Mouse (Mus musculus) kidney, embryonic 16.5 days (tissue): ENCODE data around the gene Fkbp3. TPM values are rescaled to one million over a fixed set of nuclear protein-coding genes. Genes with fewer than 3 reads are reported as not detected.
"Not testable (repeated sequence)": the region's sequence is repeated elsewhere in the genome, so short reads cannot be mapped to it uniquely, and the experiment has no call there.

Experiments
- ATAC-seq: fragments of 200-750 bp; cut with Nextera tagmentation; 2 replicates; pipeline ENCODE4 v1.8.0; 2017; ENCODE audit warnings: moderate TSS enrichment; ENCODE audit not compliant: low FRiP score, low TSS enrichment
- H3K27ac ChIP-seq: fragments of 300-500 bp; sonication (generic); 2 replicates; pipeline ENCODE4 v1.5.1; 2014; ENCODE audit warnings: low read length
- H3K27me3 ChIP-seq: fragments of 300-500 bp; sonication (generic); 2 replicates; pipeline ENCODE4 v1.6.1; 2014; ENCODE audit warnings: low read length, control low read depth, mixed read lengths; ENCODE audit not compliant: insufficient read depth
- H3K36me3 ChIP-seq: fragments of 300-500 bp; sonication (generic); 2 replicates; pipeline ENCODE4 v1.6.1; 2014; ENCODE audit warnings: low read length, control low read depth, mixed read lengths; ENCODE audit not compliant: insufficient read depth
- H3K4me1 ChIP-seq: fragments of 300-500 bp; sonication (generic); 2 replicates; pipeline ENCODE4 v1.6.1; 2014; ENCODE audit warnings: low read length, control low read depth, mixed read lengths; ENCODE audit not compliant: insufficient read depth
- H3K4me2 ChIP-seq: fragments of 300-500 bp; sonication (generic); replicated peaks from 2 replicates; pipeline ENCODE4 v1.6.1; 2014; ENCODE audit warnings: low read depth, low read length
- H3K4me3 ChIP-seq: fragments of 300-500 bp; sonication (generic); 2 replicates; pipeline ENCODE4 v1.5.1; 2014; ENCODE audit warnings: mild to moderate bottlenecking, low read length
- H3K9ac ChIP-seq: fragments of 300-500 bp; sonication (generic); replicated peaks from 2 replicates; pipeline ENCODE4 v1.6.1; 2014; ENCODE audit warnings: low read length
- H3K9me3 ChIP-seq: fragments of 300-500 bp; sonication (generic); 2 replicates; pipeline ENCODE4 v1.6.1; 2016; ENCODE audit warnings: low read length, control low read depth
- WGBS: fragments of 180-500 bp; shearing (Covaris S2); extraction: QIAGEN DNeasy Blood & Tissue Kit; methylation state at CpG from one replicate; pipeline ENCODE4 v1.1.7; 2014; 5-methylcytosine and 5-hydroxymethylcytosine counted together
- polyA plus RNA-seq: library from polyadenylated mRNA; unstranded; fragments of >200 nt; fragmentation: Nextera tagmentation; extraction: Ambion mirVana; gene quantifications from 2 replicates; pipeline ENCODE4 v1.2.1, GENCODE M21; 2015

The Fkbp3 gene
- 400 and 420 TPM in 2 replicates for polyA plus RNA-seq

GRCm38 (mm10) chr12:65073611-65074178 is at the start of gene Fkbp3:
Gene Fkbp3 (minus strand): TSS chr12:65074007.
- WGBS, result under 1% methylated on average over 49 of the region's 49 CpGs

GRCm38 (mm10) chr12:65119451-65119850 is 45.6 kb upstream of the Fkbp3 start:
- WGBS, result 92% methylated on average over 5 of the region's 5 CpGs
- Histone ChIP-seq H3K4me3 (no peak overlapping the region), H3K27me3 (no peaks in the 10 kb centered on the region), H3K4me1 (no peaks in the 10 kb centered on the region), H3K4me2 (no peak overlapping the region), H3K9me3 (no peaks in the 10 kb centered on the region), H3K36me3 (peaks cover 39% of the 10 kb centered on the region), H3K9ac (no peak overlapping the region), H3K27ac (no peak overlapping the region)
- no peak for ATAC-seq

More at GRCm38 (mm10) chr12:65073611-65074178, at the start of gene Fkbp3:
- Histone ChIP-seq H3K9ac (peak within 1 kb of the TSS; percentile 80), H3K9me3 (no peaks in the 10 kb centered on the region), H3K4me2 (peak within 1 kb of the TSS; percentile 79), H3K27ac (peak within 1 kb of the TSS; percentile 93), H3K4me3 (peak within 1 kb of the TSS; percentile 62), H3K36me3 (peaks cover 6% of the 10 kb centered on the region), H3K4me1 (peaks cover 29% of the 10 kb centered on the region), H3K27me3 (no peaks in the 10 kb centered on the region)
- ATAC-seq, result peak; percentile 99

- no peaks in the 10 kb centered on the region for H3K9me3 ChIP-seq
- WGBS, result 94% methylated on average over 7 of the region's 7 CpGs
- peaks cover 39% of the 10 kb centered on the region for H3K36me3 ChIP-seq
- no peak overlapping the region for H3K4me3 ChIP-seq
- H3K4me2 ChIP-seq, result no peak overlapping the region
- no peaks in the 10 kb centered on the region for H3K27me3 ChIP-seq
- ATAC-seq, result no peak
- H3K9ac ChIP-seq, result no peak overlapping the region
- no peak overlapping the region for H3K27ac ChIP-seq
- no peaks in the 10 kb centered on the region for H3K4me1 ChIP-seq
Measured at GRCm38 (mm10) chr12:65118968-65119367, 45.2 kb upstream of the Fkbp3 start.

GRCm38 (mm10) chr12:65114978-65115377 is 41.2 kb upstream of the Fkbp3 start:
- not testable (repeated sequence) for H3K4me3 ChIP-seq, H3K27ac ChIP-seq, H3K4me1 ChIP-seq, H3K4me2 ChIP-seq, H3K27me3 ChIP-seq, ATAC-seq, H3K9me3 ChIP-seq, H3K9ac ChIP-seq
- WGBS, result 91% methylated on average over 3 of the region's 3 CpGs
- H3K36me3 ChIP-seq, result peaks cover 23% of the 10 kb centered on the region

- Histone ChIP-seq H3K4me2 (no peak overlapping the region), H3K4me1 (no peaks in the 10 kb centered on the region), H3K4me3 (no peak overlapping the region), H3K9ac (no peak overlapping the region), H3K27ac (no peak overlapping the region), H3K9me3 (no peaks in the 10 kb centered on the region), H3K27me3 (no peaks in the 10 kb centered on the region), H3K36me3 (peaks cover 23% of the 10 kb centered on the region)
- WGBS, result 86% methylated on average over 4 of the region's 4 CpGs
- ATAC-seq, result no peak
Measured at GRCm38 (mm10) chr12:65113925-65114324, 40.1 kb upstream of the Fkbp3 start.

- WGBS, result 93% methylated on average over 1 of the region's 1 CpGs
- H3K4me2 ChIP-seq, result no peak overlapping the region
- peaks cover 20% of the 10 kb centered on the region; the same call in 1 of the 2 replicates for H3K36me3 ChIP-seq
- no peak overlapping the region for H3K27ac ChIP-seq
- H3K4me3 ChIP-seq, result no peak overlapping the region
- H3K4me1 ChIP-seq, result no peaks in the 10 kb centered on the region
- no peak for ATAC-seq
- H3K9ac ChIP-seq, result no peak overlapping the region
- H3K27me3 ChIP-seq, result no peaks in the 10 kb centered on the region
- no peaks in the 10 kb centered on the region for H3K9me3 ChIP-seq
Measured at GRCm38 (mm10) chr12:65112811-65113210, 39.0 kb upstream of the Fkbp3 start.

GRCm38 (mm10) chr12:65111503-65111902 is 37.7 kb upstream of the Fkbp3 start:
- H3K4me3 ChIP-seq, result no peak overlapping the region
- no peaks in the 10 kb centered on the region for H3K27me3 ChIP-seq
- no peak overlapping the region for H3K4me2 ChIP-seq
- H3K36me3 ChIP-seq, result peaks cover 16% of the 10 kb centered on the region
- no peak overlapping the region for H3K27ac ChIP-seq
- ATAC-seq, result no peak
- H3K9ac ChIP-seq, result no peak overlapping the region
- 90% methylated on average over 3 of the region's 3 CpGs for WGBS
- no peaks in the 10 kb centered on the region for H3K4me1 ChIP-seq
- no peaks in the 10 kb centered on the region for H3K9me3 ChIP-seq

- H3K36me3 ChIP-seq, result peaks cover 29% of the 10 kb centered on the region
- H3K9ac ChIP-seq, result no peak overlapping the region
- no peak overlapping the region for H3K27ac ChIP-seq
- WGBS, result 72% methylated on average over 1 of the region's 1 CpGs
- ATAC-seq, result no peak
- no peaks in the 10 kb centered on the region for H3K27me3 ChIP-seq
- no peak overlapping the region for H3K4me3 ChIP-seq
- no peaks in the 10 kb centered on the region for H3K4me1 ChIP-seq
- no peaks in the 10 kb centered on the region for H3K9me3 ChIP-seq
- no peak overlapping the region for H3K4me2 ChIP-seq
Measured at GRCm38 (mm10) chr12:65108746-65109145, 34.9 kb upstream of the Fkbp3 start.

GRCm38 (mm10) chr12:65076906-65077305 is 3.1 kb upstream of the Fkbp3 start:
- WGBS, result 71% methylated on average over 9 of the region's 9 CpGs

GRCm38 (mm10) chr12:65075733-65076310 is 2.0 kb upstream of the Fkbp3 start:
- H3K27ac ChIP-seq, result peak overlapping the region; percentile 75
- peak overlapping the region; percentile 62 for H3K4me3 ChIP-seq
- peak; percentile 0; the same call in 1 of the 2 replicates for ATAC-seq
- peaks cover 3% of the 10 kb centered on the region; the same call in 1 of the 2 replicates for H3K36me3 ChIP-seq
- peak overlapping the region; percentile 79 for H3K4me2 ChIP-seq
- peak overlapping the region; percentile 80 for H3K9ac ChIP-seq
- H3K27me3 ChIP-seq, result no peaks in the 10 kb centered on the region
- peaks cover 26% of the 10 kb centered on the region for H3K4me1 ChIP-seq
- 0% methylated on average over 33 of the region's 41 CpGs for WGBS
- H3K9me3 ChIP-seq, result no peaks in the 10 kb centered on the region

More at GRCm38 (mm10) chr12:65076906-65077305, 3.1 kb upstream of the Fkbp3 start:
- no peaks in the 10 kb centered on the region for H3K27me3 ChIP-seq
- no peak overlapping the region for H3K4me3 ChIP-seq
- peak overlapping the region; percentile 79 for H3K4me2 ChIP-seq
- H3K36me3 ChIP-seq, result peaks cover 4% of the 10 kb centered on the region; the same call in 1 of the 2 replicates
- ATAC-seq, result no peak
- no peak overlapping the region for H3K27ac ChIP-seq
- no peaks in the 10 kb centered on the region for H3K9me3 ChIP-seq
- 0 out of 2 replicates have a peak overlapping the region, but pooled peaks have one; percentile 80 for H3K9ac ChIP-seq
- peaks cover 26% of the 10 kb centered on the region for H3K4me1 ChIP-seq
